Mouse (Mus musculus): Measurements from ENCODE around the gene Slc8b1.

GRCm38 (mm10) chr5:120461902-120462301, 49.1 kb upstream of the Slc8b1 start:
- TF ChIP-seq POLR2A (IDR thresholded peaks at IDR 0.05; ENCODE audit: insufficient read length, low read depth) (no peak), MAX (IDR thresholded peaks at IDR 0.05; ENCODE audit: low read depth) (no peak), TCF12 (IDR thresholded peaks at IDR 0.05; ENCODE audit: insufficient read depth, poor library complexity, severe bottlenecking) (no peak), REST (IDR thresholded peaks at IDR 0.05; ENCODE audit: insufficient read depth, insufficient read length) (no peak), USF1 (IDR thresholded peaks at IDR 0.05; ENCODE audit: low read depth) (no peak), E2F4 (IDR thresholded peaks at IDR 0.05; ENCODE audit: insufficient read depth) (no peak), CEBPB (IDR thresholded peaks at IDR 0.05; ENCODE audit: insufficient read depth, poor library complexity, severe bottlenecking) (no peak), MYOG (IDR thresholded peaks at IDR 0.05; ENCODE audit: control insufficient read depth in 1 of 3, insufficient read depth in 1 of 3, insufficient read length in 2 of 3, low read depth in 2 of 3) (no peak), POLR2AphosphoS2 (IDR thresholded peaks at IDR 0.05; ENCODE audit: insufficient read length, low read depth) (no peak), TCF3 (IDR thresholded peaks at IDR 0.05; ENCODE audit: insufficient read length, low read depth) (no peak), SRF (IDR thresholded peaks at IDR 0.05; ENCODE audit: control insufficient read depth, insufficient read length, low read depth) (no peak)
